Mouse (Mus musculus) heart, adult 8-10 months (tissue): ENCODE results near the gene Grin2b. TPM values are rescaled to one million over a fixed set of nuclear protein-coding genes. Genes with fewer than 3 reads are reported as not detected.
"Not testable (repeated sequence)": the region's sequence is repeated elsewhere in the genome, so short reads cannot be mapped to it uniquely, and the experiment has no call there.

Source experiments
- DNase-seq: peaks from one replicate; pipeline ENCODE4 v3.0.0; 2022; ENCODE audit warnings: low spot score
- total RNA-seq, 4 experiments: library from RNA; stranded (reverse); gene quantifications; 2 replicates each; pipeline ENCODE4 v1.2.4; 2022

Grin2b gene
- total RNA-seq, 4 experiments from 2014 or later, result under 0.01 to 0.03 (median 0.03) TPM; not detected in 1

DNA sequence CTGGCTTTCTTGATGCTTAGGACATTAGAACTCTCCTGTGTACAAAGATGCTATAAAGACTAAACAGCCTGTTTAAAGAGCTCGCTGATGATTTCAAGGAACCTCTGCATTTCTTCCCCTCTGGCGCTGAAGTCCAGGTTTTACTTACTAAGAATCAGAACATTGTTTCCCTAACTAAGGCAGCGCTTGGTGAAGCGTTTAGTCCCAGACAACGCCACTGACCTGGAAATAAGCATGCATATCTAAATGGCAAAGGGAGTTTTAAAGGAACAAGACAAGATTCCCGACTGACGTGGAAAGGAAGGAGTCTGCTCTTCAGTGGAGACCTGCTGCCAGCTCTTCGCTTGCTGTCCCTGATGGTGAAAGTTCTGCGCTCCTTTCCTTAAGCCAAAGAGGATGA is 367.9 kb downstream of the Grin2b start:
- no peak for DNase-seq

DNA sequence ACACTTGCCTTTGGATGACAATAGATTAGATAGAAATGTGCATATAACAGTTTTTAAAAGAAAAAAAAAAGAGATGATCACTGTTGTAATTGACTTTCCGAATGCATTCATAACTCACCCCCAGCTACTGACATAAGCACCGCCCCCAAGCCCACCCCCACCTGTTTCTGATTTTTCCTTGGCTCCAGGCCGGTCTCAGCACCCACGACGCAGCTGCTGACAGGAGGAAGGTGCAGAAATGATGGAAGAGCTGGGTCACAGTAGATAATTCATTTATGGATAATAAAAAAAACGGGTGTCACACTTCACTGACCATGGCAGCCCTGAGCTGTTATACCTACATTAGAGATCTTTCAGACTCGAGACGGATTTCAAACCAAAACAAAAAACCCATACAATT is 373.4 kb downstream of the Grin2b start:
- DNase-seq, result no peak

DNA sequence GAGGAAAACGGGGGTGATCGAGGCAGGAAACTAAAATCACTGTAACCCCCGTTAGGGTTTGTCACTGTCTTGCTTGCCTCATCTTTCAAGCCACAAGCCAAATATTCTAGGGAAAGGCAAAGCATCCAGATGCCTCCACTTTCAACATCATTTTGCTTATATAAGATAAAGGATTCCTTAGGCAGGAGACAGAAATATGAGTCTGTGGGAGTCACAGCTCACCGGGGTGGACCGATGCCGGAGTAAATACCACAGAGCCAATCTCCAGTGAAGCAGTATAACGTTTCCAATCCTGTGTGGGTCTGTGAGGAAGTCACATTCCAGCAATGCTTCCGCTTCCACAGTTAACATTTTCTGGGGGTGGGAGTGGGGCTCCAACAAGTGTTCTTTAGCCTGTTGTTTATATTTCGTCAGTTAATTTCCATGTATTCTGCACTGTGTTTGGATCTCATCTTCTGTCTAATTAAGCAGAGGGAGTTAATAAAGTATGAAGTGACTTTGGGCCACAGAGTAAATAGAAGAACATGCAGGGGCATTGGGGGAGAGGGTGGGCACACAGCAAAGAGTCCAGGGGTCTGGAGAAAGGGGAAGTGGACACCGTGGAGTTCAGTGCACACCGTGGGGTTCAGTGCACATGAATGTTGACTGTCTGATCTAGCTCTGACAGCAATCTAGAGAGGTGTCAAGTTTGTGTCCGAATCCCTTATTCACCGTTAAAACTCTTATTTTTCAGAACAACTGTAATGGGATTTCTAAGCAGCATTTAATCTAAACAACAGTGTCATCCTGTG is 374.9 kb downstream of the Grin2b start:
- DNase-seq, result no peak

DNA sequence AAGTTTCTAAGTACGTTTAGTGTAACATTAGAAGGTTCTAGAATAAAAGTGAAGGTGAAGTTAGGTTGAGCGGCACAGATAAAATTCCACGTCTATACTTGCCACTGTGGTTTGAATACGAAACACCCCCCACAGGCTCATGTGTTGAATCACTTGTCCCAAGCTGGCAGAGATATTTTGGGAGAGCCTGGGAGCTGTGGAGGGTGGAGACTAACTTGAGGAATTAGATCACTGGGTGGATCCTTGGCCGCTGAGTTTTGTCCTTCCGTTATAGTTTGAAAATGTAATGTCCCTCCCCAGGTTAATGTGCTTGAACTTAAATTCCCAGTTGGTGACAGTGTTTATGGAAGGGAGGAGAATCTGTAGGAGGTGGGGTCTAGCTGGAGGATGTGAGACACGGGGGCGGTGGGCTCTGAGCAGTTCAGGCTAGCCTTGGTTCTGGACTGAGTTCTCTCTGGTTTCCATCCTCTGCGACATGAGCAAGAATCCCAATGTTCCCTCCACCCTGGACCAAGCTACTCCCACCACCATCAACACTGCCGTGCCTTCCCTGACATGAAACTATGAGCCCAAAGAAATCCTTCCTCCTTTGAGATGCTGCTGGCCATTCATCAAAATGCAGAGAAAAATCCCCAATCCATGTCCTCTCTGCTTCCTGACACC is 375.8 kb downstream of the Grin2b start:
- DNase-seq, result no peak

DNA sequence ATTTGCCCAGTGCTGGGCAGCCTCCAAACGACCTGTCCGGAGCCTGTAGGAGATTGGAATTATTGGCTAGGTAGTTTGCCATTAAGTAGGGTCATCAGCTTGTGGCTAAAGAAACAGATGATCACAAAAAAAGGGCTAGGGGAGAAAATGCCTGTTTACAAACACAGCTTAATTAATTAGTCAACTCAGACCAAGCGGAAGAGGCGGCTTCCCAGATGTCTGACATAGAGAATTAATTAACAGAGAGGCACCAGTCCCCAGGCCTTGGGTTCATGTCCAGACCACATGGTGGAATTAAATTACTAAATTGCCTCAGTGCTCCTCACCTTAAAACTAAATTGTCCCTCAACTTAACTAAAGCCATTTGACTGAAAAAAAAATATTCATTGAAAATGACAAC is 376.4 kb downstream of the Grin2b start:
- no peak for DNase-seq

DNA sequence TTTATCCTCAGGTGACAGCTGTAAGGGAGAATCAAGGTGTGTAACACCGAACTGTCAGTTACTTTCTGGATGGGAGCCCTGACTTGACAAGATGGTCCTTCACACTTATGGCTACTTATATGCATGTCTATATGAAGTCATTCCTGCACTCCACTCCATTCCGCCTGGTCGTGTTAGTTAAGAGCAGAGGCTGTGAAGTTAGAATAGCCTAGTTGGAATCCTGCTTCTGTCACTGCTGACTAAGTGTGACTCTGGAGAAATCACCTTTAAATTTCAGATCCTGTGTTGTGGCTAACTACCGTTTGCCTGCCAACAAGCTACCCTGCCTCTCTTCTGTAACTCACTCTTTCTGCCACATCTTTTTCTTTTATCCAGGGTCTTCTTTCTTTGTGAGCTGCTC is 381.9 kb downstream of the Grin2b start:
- no peak for DNase-seq

DNA sequence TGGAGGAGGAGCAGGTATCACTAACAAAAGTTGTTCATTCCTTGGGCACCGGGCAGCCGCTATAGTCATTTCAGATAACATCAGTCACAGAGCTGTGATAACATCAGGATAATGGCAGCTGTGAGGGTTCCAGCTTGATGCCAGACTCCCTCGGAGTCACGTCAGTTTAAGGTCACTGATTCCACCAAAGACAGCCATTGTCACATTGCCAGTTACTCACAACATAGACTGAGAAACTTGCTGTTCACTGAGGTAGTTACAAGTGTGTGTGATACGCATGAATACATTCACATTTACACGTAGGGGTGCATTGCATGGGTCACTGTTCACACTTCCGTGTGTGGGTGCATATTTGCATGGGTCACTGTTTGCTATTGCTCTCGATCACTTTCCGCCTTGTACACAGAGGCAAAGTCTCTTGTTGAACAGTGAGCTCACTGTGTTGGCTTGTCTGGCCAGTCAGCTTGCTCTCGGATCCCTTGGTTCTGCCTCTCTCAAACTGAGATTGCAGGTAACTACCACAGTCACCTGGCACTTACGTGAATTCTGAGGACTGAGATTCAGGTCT is 383.6 kb downstream of the Grin2b start:
- DNase-seq, result no peak

DNA sequence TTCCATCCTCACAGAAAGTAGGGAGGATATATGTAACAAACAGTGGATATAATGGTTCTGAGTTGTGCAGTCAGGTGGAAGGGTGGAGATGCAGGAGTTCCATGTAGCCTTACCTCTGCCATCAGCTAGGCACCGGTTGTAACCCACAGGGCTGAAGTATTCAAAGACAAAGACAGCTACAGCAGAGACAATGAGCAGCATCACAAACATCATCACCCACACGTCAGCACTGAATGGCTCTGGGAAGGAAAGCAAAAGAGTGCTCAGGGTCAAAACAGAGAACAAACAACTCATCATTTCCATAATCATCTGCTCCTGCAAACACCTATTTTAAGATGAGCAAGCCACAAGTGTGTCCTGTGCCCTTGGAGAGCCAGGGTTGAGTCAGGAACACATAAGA is 398.6 kb downstream of the Grin2b start:
- no peak for DNase-seq

DNA sequence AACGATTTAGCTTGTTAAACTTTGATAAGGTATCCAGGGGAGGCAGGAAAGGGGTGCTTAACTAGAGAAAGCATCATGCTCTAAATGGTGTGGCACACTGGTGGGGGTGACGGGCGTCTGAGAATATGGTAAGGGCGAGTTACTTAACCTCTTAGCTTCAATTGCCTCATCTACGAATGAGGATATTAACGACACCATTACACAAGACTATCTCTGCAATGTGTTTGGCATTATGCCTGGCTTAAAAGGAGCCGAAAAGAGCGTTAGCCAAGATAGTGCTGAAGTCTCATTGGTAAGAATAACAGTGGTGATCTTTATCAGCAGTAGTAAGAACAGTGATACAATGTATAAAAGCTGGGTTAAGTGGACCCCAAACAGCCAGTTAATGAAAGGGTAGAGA is 405.7 kb downstream of the Grin2b start:
- DNase-seq, result no peak

DNA sequence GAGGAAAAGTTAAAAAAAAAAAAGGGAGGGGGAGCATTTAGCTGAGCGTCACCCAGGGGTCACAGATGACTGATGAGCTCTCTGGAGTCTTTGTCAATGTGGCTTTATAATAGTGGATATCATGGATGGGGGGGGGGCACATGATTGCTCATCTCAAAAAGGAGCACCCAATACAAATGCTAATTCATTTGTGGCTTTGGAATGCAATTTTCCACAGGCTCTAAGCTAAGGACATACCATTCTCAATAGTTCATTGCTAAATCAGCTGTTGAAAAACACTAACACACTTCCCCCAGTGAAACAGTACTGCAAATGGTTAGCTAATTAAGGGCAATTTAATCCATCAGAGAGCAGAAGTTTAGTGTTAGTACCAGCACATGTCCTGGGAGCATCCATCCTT is 414.6 kb downstream of the Grin2b start:
- no peak for DNase-seq

DNA sequence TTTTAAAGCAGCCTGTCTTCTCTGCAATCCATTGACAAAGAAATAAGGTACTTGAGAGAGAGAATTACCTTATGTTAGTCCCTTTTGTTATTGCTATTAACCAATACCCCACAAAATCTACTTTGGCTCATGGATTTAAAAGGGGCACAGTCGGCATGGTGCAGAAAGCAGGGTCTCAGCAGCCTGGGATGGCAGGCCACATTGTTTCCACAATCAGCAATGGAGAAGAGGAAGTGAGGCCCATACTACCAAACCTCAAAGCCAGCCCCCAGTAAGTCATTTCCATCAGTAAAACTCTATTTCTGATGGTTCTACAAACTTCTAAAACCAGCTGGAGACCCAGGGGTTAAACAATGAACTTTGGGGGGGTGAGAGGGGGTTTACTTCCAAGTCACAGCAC is 417.2 kb downstream of the Grin2b start:
- DNase-seq, result no peak

DNA sequence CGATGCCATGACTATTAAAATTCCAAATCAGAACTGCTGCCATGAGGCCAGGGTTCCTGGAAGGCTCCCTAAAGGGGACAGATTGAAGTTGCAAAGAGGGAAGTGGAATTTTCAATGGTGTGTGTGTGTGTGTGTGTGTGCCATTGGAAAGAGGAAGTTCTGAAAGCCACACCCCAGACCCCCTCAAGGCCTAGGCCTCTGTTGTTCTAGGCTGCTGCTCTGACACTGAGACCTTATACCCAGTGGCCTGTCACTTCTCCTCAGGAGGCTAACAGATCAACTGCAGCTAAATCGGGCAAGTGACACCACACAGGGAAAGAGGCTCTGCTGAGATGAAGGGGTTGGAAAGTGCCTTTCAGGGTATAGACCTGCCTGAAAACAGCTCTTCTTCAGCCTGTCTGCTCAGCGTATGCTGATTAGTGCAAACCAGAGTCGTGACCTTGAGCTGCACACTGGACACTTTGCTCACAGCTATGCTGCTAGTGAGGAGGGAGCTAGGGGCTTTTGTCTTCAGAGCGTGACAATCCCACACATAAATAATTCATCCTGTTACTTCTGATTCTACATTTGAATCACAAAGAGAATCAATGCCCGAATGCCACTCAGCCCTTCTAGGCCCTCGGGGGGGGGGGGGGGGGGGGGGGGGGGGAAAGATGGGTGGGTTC is 424.8 kb downstream of the Grin2b start:
- DNase-seq, result no peak

DNA sequence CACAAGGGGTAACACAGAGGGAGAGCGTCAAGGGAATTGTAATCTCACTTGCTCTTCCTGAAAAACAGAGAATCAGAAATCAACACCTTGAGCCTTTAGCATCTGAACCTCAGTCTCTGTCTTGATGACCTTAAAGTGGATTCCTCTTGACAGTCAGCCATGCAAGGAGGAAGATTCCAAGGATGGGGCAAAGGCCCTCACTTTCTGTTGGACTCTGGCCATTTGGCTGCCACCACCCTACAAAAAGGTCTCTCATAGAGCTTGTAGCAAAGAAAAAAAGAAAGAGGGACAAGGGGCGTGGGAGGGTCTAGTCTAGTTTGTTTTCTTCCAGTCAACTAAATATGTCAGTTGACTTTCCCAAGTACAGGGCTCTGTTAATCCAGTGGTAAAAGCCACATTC is 427.7 kb downstream of the Grin2b start:
- no peak for DNase-seq

DNA sequence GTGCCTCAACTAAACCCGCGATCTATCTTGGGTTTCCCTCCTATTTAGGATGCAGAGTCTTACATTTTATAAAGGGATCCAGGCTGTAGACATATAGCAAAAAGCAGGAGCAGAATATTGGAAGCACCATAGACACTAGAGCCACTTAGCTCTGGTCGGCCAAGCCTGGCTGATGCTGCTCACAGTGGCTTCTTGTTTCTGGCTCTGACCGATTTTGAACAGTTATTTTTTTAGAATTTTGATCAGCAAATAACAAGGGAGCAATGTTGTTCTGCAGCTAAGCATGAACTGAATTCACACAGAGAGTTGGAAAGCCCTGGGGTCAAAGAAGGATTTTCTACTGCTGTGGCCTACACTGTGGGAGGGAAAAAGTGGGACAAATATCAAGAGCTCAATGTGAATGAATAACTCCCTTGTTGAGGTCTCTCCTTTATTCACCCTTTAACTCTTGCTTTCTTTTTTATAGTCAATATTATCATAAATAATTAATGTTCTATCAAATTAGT is 439.0 kb downstream of the Grin2b start:
- DNase-seq, result no peak

DNA sequence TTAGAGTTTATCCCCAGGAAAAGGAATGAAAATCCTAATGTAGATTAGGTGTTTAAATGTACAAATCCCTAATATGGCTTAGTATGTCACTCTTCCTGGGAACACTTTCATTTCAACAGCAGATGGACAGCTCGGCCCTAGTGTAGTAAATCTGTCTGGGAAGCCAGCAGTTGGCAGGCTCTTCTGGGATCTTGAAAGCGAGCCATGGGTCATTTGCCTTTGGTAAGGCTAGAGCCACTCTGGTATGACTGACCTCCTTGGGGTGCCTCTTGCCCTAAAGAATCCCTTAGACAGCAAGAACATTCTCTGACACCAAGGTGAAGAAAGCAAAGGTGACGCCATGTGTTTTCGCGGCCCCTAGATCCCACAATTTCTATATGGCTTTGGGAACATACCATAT is 446.2 kb downstream of the Grin2b start:
- DNase-seq, result no peak

DNA sequence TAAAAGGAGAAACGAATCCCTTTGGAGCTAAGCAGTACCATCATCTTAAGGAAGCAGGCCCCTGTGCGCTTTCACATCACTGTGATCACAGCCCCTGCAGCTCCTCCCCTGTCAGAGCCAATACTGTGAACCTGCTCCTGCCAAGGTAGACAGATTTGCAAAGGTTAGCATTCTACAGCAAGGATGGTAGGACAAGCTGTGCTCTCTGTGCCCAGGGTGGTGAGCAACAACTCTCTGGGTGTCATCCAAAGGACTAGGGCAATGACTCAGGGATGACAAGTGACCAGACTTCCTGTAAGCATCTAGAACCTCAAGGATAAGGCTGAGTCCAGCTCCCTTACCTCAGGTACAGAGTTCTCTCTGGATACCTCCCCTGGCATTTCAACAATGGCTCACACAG is 451.6 kb downstream of the Grin2b start:
- no peak for DNase-seq

DNA sequence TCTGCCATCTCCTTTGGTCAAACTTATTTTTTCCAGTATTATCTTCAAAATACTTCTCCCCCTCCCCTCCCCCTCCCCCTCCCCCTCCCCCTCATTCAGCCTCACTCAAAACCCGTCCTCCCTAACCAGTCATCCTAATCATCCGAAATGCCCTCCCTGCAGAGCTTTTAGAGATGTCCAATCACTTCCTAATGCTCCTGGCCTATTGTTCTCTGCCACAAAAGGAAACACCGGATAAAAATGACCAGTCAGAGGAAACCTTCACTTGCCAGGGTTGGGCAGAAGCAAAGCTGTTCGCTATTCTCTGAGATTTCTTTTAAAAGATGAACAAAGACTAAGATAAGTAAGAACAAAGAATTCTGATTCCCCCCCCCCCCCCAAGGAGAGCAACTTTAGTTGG is 458.4 kb downstream of the Grin2b start:
- DNase-seq, result no peak

DNA sequence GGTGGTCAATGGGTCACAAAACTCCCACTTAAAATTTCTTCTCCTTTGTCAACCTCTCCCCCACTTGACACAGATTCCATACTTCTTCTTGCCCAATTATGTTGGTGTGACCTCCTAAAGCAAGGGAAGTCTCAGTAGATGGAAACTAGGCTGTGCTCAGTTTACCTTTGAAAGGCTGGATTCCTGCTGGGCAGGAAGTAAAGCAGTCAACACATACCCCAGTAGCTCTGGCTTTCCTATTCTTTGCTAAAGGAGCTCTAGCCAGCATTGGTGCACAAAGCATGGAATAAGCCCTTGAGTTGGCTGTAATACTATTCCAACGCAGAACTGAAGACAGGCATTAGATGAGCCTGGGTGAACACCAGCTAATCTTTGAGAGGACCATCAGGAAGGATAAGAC is 459.1 kb downstream of the Grin2b start:
- DNase-seq, result no peak

DNA sequence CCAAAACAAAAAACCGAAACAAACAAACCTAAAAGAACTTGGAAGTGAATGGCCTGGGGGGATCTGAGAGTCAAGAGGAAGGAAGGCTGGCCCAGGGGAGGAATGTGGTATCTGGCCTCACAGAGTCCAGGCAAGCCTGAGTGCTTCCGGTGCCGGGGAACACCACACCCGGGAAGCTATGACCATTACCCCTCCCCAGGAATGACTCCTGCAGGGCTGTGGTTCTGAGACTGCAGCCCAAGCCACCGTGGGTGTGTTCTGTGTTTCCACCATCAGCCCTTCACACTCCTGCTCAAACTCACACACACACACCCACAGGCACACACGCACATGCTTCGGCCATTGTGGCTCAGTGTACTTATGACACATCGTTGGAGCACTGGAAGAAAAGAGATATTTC is 459.6 kb downstream of the Grin2b start:
- no peak for DNase-seq

DNA sequence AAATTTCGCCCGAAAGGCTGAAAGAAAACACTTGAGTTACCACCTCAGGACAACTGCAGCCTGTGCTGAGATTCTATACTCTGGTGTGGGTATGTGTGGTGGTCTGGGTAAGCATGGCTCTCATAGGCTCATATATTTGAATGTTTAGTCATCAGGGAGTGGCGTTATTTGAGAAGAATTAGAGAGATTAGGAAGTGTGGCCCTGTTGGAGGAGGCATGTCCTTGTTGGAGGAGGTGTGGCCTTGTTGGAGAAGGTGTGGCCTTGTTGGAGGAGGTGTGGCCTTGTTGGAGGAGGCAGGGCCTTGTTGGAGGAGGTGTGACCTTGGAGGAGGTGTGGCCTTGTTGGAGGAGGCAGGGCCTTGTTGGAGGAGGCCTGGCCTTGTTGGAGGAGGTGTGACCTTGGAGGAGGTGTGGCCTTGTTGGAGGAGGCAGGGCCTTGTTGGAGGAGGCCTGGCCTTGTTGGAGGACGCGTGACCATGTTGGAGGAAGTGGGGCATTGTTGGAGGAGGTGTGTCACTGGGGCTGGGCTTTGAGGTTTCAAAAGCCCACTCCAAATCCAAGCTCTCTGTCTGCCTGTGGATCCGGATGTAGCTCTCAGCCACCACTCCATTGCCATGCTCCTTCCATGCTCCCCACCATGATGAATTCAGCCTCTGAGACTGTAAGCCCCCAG is 466.3 kb downstream of the Grin2b start:
- not testable (repeated sequence) for DNase-seq

DNA sequence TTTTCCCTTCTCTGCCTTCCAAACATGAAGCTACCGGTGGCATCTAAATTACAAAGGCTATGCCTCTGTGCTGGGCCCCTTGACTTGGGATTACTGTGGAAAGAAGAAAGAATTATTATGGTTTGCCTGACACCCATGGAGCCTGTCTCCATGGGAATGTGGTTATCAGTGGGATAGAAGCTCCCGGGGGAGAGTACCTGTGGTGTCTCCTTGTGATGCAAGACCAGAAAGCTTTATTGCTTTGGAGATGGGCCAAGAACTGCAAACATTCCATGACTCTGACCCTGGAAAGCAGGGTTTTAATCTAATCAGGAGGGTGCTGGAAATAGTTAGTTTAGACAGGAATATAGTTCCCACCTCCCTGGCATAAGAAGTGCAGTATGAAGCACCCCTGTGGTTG is 469.7 kb downstream of the Grin2b start:
- no peak for DNase-seq

DNA sequence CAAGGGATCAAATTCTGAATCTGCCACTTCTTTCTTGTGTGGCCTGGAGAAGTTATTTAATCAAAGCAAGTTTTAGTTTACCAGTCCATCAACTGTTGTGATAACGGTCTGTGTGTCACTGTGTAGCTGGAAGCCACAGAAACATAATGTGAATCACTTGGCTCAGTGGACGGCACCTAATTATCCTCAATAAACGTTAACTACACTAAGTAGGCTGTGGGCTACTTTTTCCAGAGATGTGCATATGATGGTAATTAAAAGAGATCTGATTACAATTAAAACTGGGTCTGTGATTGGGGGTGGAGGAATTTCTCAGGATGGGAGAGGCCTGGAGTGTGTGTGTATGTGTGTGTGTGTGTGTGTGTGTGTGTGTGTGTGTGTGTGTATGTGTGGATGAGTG is 471.9 kb downstream of the Grin2b start:
- no peak for DNase-seq
